Mouse (Mus musculus) C2C12 (cell line): ENCODE measurements around the gene Ubap2l.

ENCODE experiments used
- CEBPB ChIP-seq: IDR thresholded peaks from one replicate; pipeline ENCODE4 v1.6.1; 2011; ENCODE audit warnings: low read depth, mild to moderate bottlenecking, control low read depth, moderate library complexity
- CTCF ChIP-seq: IDR thresholded peaks from one replicate; pipeline ENCODE4 v1.5.1; 2011; ENCODE audit not compliant: control insufficient read depth, insufficient read depth, insufficient read length
- FOSL1 ChIP-seq: IDR thresholded peaks from one replicate; pipeline ENCODE4 v1.8.0; 2011; ENCODE audit warnings: mild to moderate bottlenecking, low read length; ENCODE audit not compliant: poor library complexity, insufficient read depth, severe bottlenecking
- MAX ChIP-seq: IDR thresholded peaks from one replicate; pipeline ENCODE4 v1.6.1; 2011; ENCODE audit warnings: mild to moderate bottlenecking, control low read depth
- MYOD1 ChIP-seq: IDR thresholded peaks from one replicate; pipeline ENCODE4 v1.6.1; 2011; ENCODE audit warnings: low read depth; ENCODE audit not compliant: control insufficient read depth, insufficient read length
- MYOG ChIP-seq: IDR thresholded peaks from one replicate; pipeline ENCODE4 v1.6.1; 2011; ENCODE audit not compliant: control insufficient read depth, insufficient read length; ENCODE audit errors: extremely low read depth
- USF1 ChIP-seq: IDR thresholded peaks from one replicate; pipeline ENCODE4 v1.6.1; 2011; ENCODE audit warnings: low read depth, mild to moderate bottlenecking, control low read depth, moderate library complexity

DNA sequence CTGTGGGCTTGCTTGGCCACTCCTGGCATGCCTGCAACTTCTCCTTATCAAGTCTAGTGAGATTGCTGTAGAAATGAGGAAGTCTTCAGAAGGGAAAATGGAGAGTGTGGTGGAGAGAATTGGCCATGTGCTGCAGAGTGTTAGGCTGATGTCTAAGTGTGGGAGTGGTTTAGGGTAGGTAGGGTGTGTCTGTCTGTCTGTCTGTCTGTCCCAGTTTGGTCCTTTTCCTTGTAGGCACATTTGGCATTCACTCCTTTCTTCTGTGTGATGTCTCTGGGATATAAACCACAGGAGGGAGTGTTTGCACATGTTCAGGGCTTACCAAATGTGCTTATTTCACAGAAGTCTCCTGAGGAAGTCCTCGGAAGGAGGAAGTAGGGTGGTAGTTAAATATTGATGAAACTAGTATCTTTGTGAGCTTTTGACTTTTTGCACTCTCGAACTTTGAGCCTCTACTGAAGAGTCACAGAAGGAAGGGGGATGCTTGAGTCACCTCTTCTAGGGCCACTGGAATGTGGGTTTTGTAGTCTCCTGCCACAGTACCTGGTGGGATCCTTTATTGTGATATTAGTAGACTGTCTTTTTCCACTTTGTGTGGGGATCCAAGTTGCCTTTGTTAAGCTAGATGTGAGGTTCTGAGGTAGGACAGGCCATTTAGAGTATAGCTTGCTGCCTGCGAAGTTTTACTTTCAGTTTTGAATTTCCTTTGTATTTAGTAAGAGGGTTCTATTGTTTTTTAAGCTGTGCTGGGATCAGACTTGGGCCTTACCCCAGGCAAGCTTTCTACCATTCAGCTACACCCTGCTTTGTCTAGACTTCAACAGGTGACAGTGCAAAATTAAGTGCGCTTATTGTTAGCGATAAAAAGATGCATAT, 29.2 kb upstream of the Ubap2l start:
- no peak for TF ChIP-seq FOSL1
- TF ChIP-seq CEBPB = no peak
- TF ChIP-seq CTCF = no peak
- TF ChIP-seq MYOD1 = no peak
- TF ChIP-seq USF1 = no peak
- TF ChIP-seq MAX = no peak
- TF ChIP-seq MYOG = no peak
